Mouse (Mus musculus) MEL (cell line): ENCODE results near the gene Cab39l. TPM values are rescaled to one million over a fixed set of nuclear protein-coding genes. Genes with fewer than 3 reads are reported as not detected.

Experiments used
- DNase-seq: peaks from one replicate; pipeline ENCODE4 v3.0.0; 2011; ENCODE audit warnings: low read depth, low spot score
- H3K27ac ChIP-seq: 2 replicates; pipeline ENCODE4 v1.5.1; 2012; ENCODE audit warnings: low read depth, mild to moderate bottlenecking, control low read depth, low read length, moderate library complexity; ENCODE audit not compliant: control insufficient read depth
- H3K27me3 ChIP-seq, 2 experiments: fragments of 150-350 bp in 1 of 2; sonication (generic) in 1 of 2; 2 replicates each; pipeline ENCODE4 v1.6.1; 2012; ENCODE audit warnings: low read length in 2 of 2, mild to moderate bottlenecking in 2 of 2, improper control_type of control experiment in 1 of 2, moderate library complexity in 1 of 2; ENCODE audit not compliant: insufficient read depth in 2 of 2, control insufficient read depth in 1 of 2
- H3K36me3 ChIP-seq, 2 experiments: 2 replicates each; pipeline ENCODE4 v1.6.1; 2012 to 2014; ENCODE audit warnings: low read length in 2 of 2, improper control_type of control experiment in 1 of 2, inconsistent platforms in 1 of 2, mild to moderate bottlenecking in 1 of 2; ENCODE audit not compliant: insufficient read depth in 2 of 2, control insufficient read depth in 1 of 2
- H3K4me1 ChIP-seq, 2 experiments: fragments of 150-350 bp in 1 of 2; sonication (generic) in 1 of 2; 2 replicates each; pipeline ENCODE4 v1.6.1; 2012; ENCODE audit warnings: low read length in 2 of 2, improper control_type of control experiment in 1 of 2, mild to moderate bottlenecking in 1 of 2; ENCODE audit not compliant: insufficient read depth in 2 of 2, control insufficient read depth in 1 of 2
- H3K4me3 ChIP-seq, 2 experiments: fragments of 150-350 bp in 1 of 2; sonication (generic) in 1 of 2; 2 replicates each; pipeline ENCODE4 v1.5.1; 2012; ENCODE audit warnings: low read depth in 2 of 2, low read length in 2 of 2, mild to moderate bottlenecking in 2 of 2, moderate library complexity in 2 of 2, control low read depth in 1 of 2, improper control_type of control experiment in 1 of 2; ENCODE audit not compliant: control insufficient read depth in 1 of 2, insufficient read depth in 1 of 2
- H3K79me2 ChIP-seq: 2 replicates; pipeline ENCODE4 v1.6.1; 2012; ENCODE audit warnings: mild to moderate bottlenecking, low read length, moderate library complexity; ENCODE audit not compliant: control insufficient read depth, poor library complexity, insufficient read depth
- H3K9ac ChIP-seq: 2 replicates; pipeline ENCODE4 v1.6.1; 2012; ENCODE audit warnings: low read depth, mild to moderate bottlenecking, control low read depth, low read length, moderate library complexity; ENCODE audit not compliant: control insufficient read depth, poor library complexity, severe bottlenecking
- H3K9me3 ChIP-seq: fragments of 150-350 bp; sonication (generic); replicated peaks from 2 replicates; pipeline ENCODE4 v1.6.1; 2012; ENCODE audit warnings: mild to moderate bottlenecking, low read length, improper control_type of control experiment, moderate library complexity; ENCODE audit not compliant: insufficient read depth
- BHLHE40 ChIP-seq: IDR thresholded peaks from 2 replicates; pipeline ENCODE4 v1.6.1; 2012; ENCODE audit warnings: low read depth, mild to moderate bottlenecking, inconsistent platforms, low read length, improper control_type of control experiment, borderline replicate concordance
- CTCF ChIP-seq, 3 experiments: IDR thresholded peaks in 2 of 3; conservative IDR thresholded peaks in 1 of 3; 2 replicates each; pipeline ENCODE4 v1.5.1; 2011 to 2012; ENCODE audit warnings: low read length in 3 of 3, low read depth in 2 of 3, mild to moderate bottlenecking in 2 of 3, improper control_type of control experiment in 1 of 3, inconsistent platforms in 1 of 3, mixed read lengths in 1 of 3, moderate library complexity in 1 of 3; ENCODE audit not compliant: control insufficient read depth in 1 of 3, insufficient read depth in 1 of 3, poor library complexity in 1 of 3, severe bottlenecking in 1 of 3
- E2F4 ChIP-seq: IDR thresholded peaks from 2 replicates; pipeline ENCODE4 v1.6.1; 2011; ENCODE audit warnings: low read depth, low read length, improper control_type of control experiment, borderline replicate concordance
- EP300 ChIP-seq, 2 experiments: IDR thresholded peaks; 2 replicates each; pipeline ENCODE4 v1.6.1; 2011; ENCODE audit warnings: improper control_type of control experiment in 2 of 2, low read length in 2 of 2, low read depth in 1 of 2, mild to moderate bottlenecking in 1 of 2
- HCFC1 ChIP-seq: IDR thresholded peaks from 2 replicates; pipeline ENCODE4 v1.6.1; 2012; ENCODE audit warnings: low read depth, mild to moderate bottlenecking, inconsistent platforms, low read length, improper control_type of control experiment, moderate library complexity
- JUND ChIP-seq: IDR thresholded peaks from 2 replicates; pipeline ENCODE4 v1.6.1; 2011; ENCODE audit warnings: low read depth, mild to moderate bottlenecking, improper control_type of control experiment, low read length
- MAZ ChIP-seq: IDR thresholded peaks from 2 replicates; pipeline ENCODE4 v1.6.1; 2012; ENCODE audit warnings: low read depth, mild to moderate bottlenecking, inconsistent platforms, low read length, improper control_type of control experiment
- MEF2A ChIP-seq: IDR thresholded peaks from 2 replicates; pipeline ENCODE4 v1.6.1; 2014; ENCODE audit warnings: low read depth, mild to moderate bottlenecking, inconsistent platforms, low read length, improper control_type of control experiment; ENCODE audit not compliant: poor library complexity, insufficient replicate concordance, severe bottlenecking; ENCODE audit errors: extremely low read depth
- NELFE ChIP-seq: IDR thresholded peaks from 2 replicates; pipeline ENCODE4 v1.6.1; 2011; ENCODE audit warnings: low read depth, low read length, improper control_type of control experiment
- POLR2AphosphoS2 ChIP-seq: IDR thresholded peaks from 2 replicates; pipeline ENCODE4 v1.6.1; 2011; ENCODE audit warnings: low read length, improper control_type of control experiment
- RAD21 ChIP-seq: IDR thresholded peaks from 2 replicates; pipeline ENCODE4 v1.6.1; 2011; ENCODE audit warnings: mild to moderate bottlenecking, low read depth, low read length, improper control_type of control experiment
- RCOR1 ChIP-seq: IDR thresholded peaks from 2 replicates; pipeline ENCODE4 v1.6.1; 2012; ENCODE audit warnings: low read depth, mild to moderate bottlenecking, inconsistent platforms, low read length, improper control_type of control experiment
- TAL1 ChIP-seq: IDR thresholded peaks from 2 replicates; pipeline ENCODE4 v1.6.1; 2012; ENCODE audit warnings: mild to moderate bottlenecking, inconsistent platforms, low read length, moderate library complexity, mixed read lengths
- TBP ChIP-seq: IDR thresholded peaks from 2 replicates; pipeline ENCODE4 v1.8.0; 2011; ENCODE audit warnings: low read depth, low read length, improper control_type of control experiment
- USF1 ChIP-seq: IDR thresholded peaks from 2 replicates; pipeline ENCODE4 v1.6.1; 2014; ENCODE audit warnings: low read depth, mild to moderate bottlenecking, inconsistent platforms, low read length, improper control_type of control experiment, moderate library complexity
- USF2 ChIP-seq, 2 experiments: IDR thresholded peaks; 2 replicates each; pipeline ENCODE4 v1.6.1; 2011 to 2012; ENCODE audit warnings: improper control_type of control experiment in 2 of 2, low read length in 2 of 2, borderline replicate concordance in 1 of 2, inconsistent platforms in 1 of 2, low read depth in 1 of 2, mild to moderate bottlenecking in 1 of 2; ENCODE audit not compliant: insufficient read depth in 1 of 2
- ZC3H11A ChIP-seq: IDR thresholded peaks from 2 replicates; pipeline ENCODE4 v1.6.1; 2012; ENCODE audit warnings: low read depth, mild to moderate bottlenecking, inconsistent platforms, low read length, improper control_type of control experiment
- ZMIZ1 ChIP-seq: IDR thresholded peaks from 2 replicates; pipeline ENCODE4 v1.6.1; 2012; ENCODE audit warnings: low read depth, mild to moderate bottlenecking, inconsistent platforms, low read length, improper control_type of control experiment, moderate library complexity
- polyA plus RNA-seq, 2 experiments: library from polyadenylated mRNA; stranded (reverse) in 1 of 2; unstranded in 1 of 2; fragments of >175 nt in 1 of 2; fragments of >200 nt in 1 of 2; gene quantifications; 2 replicates each; pipeline versions ENCODE4 v1.2.1 to v1.2.4; 2012; ENCODE audit warnings: low replicate concordance in 2 of 2, low read depth in 1 of 2; ENCODE audit not compliant: insufficient read length in 2 of 2, insufficient read depth in 1 of 2, missing spikeins in 1 of 2
- total RNA-seq: library from RNA; depleted of rRNA; stranded (reverse); fragments of 300-350 nt; gene quantifications from 2 replicates; pipeline ENCODE4 v1.2.3, GENCODE M21; 2012

Cab39l gene
- total and polyA plus RNA-seq, 3 experiments, result 24.2 to 34.0 TPM; not detected in 1

- H3K4me1 ChIP-seq, result no peaks in the 10 kb centered on the region
- H3K27ac ChIP-seq, result no peak overlapping the region
- no peaks in the 10 kb centered on the region for H3K27me3 ChIP-seq
- H3K4me3 ChIP-seq, result no peak overlapping the region
- no peak overlapping the region for H3K9ac ChIP-seq
- no peak for DNase-seq
- no peaks in the 10 kb centered on the region for H3K79me2 ChIP-seq
- no peaks in the 10 kb centered on the region for H3K9me3 ChIP-seq
- H3K36me3 ChIP-seq, result no peaks in the 10 kb centered on the region; a peak in 1 of 4 replicates
- TF ChIP-seq JUND (no peak), ZC3H11A (no peak), USF2 (IDR thresholded peaks at IDR 0.05; ENCODE audit: borderline replicate concordance in 1 of 2, insufficient read depth in 1 of 2, low read depth in 1 of 2, low read length in 2 of 2) (no peak), HCFC1 (no peak), EP300 (IDR thresholded peaks at IDR 0.05; ENCODE audit: low read depth in 1 of 2, low read length in 2 of 2) (no peak), NELFE (no peak), TBP (no peak), ZMIZ1 (no peak), RCOR1 (no peak), TAL1 (no peak), BHLHE40 (no peak), CTCF (IDR thresholded peaks at IDR 0.05 in 2 of 3, conservative IDR thresholded peaks at IDR 0.05 in 1 of 3; ENCODE audit: control insufficient read depth in 1 of 3, insufficient read depth in 1 of 3, low read depth in 2 of 3, low read length in 3 of 3, poor library complexity in 1 of 3, severe bottlenecking in 1 of 3) (no peak), MEF2A (no peak), E2F4 (no peak)
These were observed 92.2 kb downstream of the Cab39l start for GRCm38 (mm10) chr14:59532986-59533385.

DNA sequence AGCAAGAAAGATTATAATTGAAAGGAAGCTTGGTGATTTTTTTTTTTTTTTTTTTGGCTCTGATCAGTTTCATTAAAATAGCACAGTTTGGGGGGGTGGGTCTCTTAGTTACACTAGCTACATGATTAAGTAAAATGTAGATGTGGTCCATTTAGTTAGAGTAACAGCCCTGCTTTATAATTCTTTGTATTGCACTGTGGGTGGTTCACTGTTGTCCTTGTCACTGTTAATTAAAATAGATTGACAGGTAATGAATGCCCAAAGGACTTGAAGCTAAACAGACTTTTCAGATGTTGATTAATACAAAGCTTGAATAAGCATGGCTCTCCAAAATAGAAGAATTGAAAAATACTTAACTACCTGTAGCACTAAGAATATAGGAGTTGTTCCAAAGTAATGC, 93.1 kb downstream of the Cab39l start:
- no peaks in the 10 kb centered on the region for H3K79me2 ChIP-seq
- no peaks in the 10 kb centered on the region for H3K27me3 ChIP-seq
- H3K9ac ChIP-seq, result no peak overlapping the region
- no peak for TF ChIP-seq RAD21
- no peak for TF ChIP-seq POLR2AphosphoS2
- TF ChIP-seq USF2 (IDR thresholded peaks at IDR 0.05; ENCODE audit: borderline replicate concordance in 1 of 2, insufficient read depth in 1 of 2, low read depth in 1 of 2, low read length in 2 of 2), result no peak
- no peak for TF ChIP-seq USF1
- TF ChIP-seq HCFC1, result no peak
- TF ChIP-seq MAZ, result no peak
- TF ChIP-seq JUND, result no peak
- no peak overlapping the region for H3K27ac ChIP-seq
- H3K4me3 ChIP-seq, result no peak overlapping the region
- no peak for DNase-seq
- H3K36me3 ChIP-seq, result no peaks in the 10 kb centered on the region; a peak in 2 of 4 replicates
- H3K9me3 ChIP-seq, result no peaks in the 10 kb centered on the region
- H3K4me1 ChIP-seq, result no peaks in the 10 kb centered on the region
